Mouse (Mus musculus) E14TG2a.4 (cell line): ENCODE results near the gene Supt6.

Source experiments
- CTCF ChIP-seq: conservative IDR thresholded peaks from 2 replicates; pipeline ENCODE4 v1.5.1; 2014; ENCODE audit warnings: low read length
- NANOG ChIP-seq: IDR thresholded peaks from 2 replicates; pipeline ENCODE4 v1.6.1; 2014; ENCODE audit warnings: borderline replicate concordance, low read length, mixed read lengths
- POU5F1 ChIP-seq: IDR thresholded peaks from 2 replicates; pipeline ENCODE4 v1.6.1; 2014; ENCODE audit warnings: low read length, borderline replicate concordance

DNA sequence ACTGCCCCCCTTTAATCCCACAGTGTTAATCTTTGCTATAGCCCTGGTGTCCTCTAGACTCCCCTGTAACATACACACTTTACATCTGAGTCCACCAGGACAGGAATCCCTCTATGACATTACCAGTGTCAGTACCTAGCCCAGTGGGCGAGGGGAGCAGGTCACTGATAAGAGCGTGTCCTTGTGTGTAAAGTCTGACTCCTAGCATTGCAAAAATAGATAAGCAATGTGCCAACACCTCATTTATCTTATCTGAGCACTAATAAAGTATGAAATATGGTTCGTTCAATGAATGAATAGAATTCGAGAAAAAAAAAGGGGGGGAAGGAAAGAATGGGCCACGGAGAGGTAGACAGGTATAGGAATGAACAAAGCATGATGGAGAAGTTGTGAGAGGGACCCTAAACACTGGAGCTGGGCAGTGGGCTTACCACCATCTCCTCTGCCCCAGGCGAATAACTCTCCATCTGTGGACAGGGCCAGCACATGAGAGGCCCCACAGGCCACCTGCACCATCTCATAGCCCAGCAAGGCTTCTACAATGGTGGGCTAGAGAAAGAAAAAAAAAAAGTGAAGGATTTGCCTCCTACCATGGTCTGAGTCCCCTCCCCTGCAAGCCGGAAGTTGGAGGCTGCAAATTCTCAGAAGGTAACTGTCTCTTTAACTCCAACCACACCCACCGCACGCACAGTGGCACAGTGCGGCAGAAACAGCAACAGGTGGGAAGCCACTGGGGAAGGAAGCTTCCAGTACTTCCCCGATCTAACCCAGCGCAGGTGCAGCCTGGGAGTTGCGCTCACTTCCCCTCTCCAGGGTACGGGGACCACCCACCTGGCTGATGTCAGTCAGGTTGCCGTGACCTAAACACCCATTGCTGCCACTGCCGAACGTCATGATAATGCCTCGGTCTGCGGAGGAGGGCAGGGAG lies 77.0 kb downstream of the Supt6 start:
- TF ChIP-seq CTCF (no peak), POU5F1 (no peak), NANOG (no peak)
